Mouse (Mus musculus) embryonic facial prominence, embryonic 14.5 days (tissue): ENCODE measurements around the gene Ap3d1. TPM values are rescaled to one million over a fixed set of nuclear protein-coding genes. Genes with fewer than 3 reads are reported as not detected.
A peak's percentile ranks its signal among the peaks of the same experiment; 100 is the strongest.

Experiments
- ATAC-seq: fragments of 200-750 bp; cut with Nextera tagmentation; 2 replicates; pipeline ENCODE4 v1.8.0; 2017; ENCODE audit warnings: low read depth, moderate number of reproducible peaks, moderate TSS enrichment
- DNase-seq: peaks from one replicate; pipeline ENCODE4 v3.0.0-alpha.2; 2015; ENCODE audit warnings: low spot score
- H3K27ac ChIP-seq: fragments of 300-500 bp; sonication (generic); replicated peaks from 2 replicates; pipeline ENCODE4 v1.5.1; 2014; ENCODE audit warnings: low read depth, mild to moderate bottlenecking, low read length, moderate library complexity
- H3K27me3 ChIP-seq: fragments of 300-500 bp; sonication (generic); replicated peaks from 2 replicates; pipeline ENCODE4 v1.6.1; 2014; ENCODE audit warnings: low read length; ENCODE audit not compliant: control insufficient read depth, insufficient read depth
- H3K36me3 ChIP-seq: fragments of 300-500 bp; sonication (generic); 2 replicates; pipeline ENCODE4 v1.6.1; 2014; ENCODE audit warnings: low read length, mixed read lengths; ENCODE audit not compliant: control insufficient read depth, insufficient read depth
- H3K4me1 ChIP-seq: fragments of 300-500 bp; sonication (generic); 2 replicates; pipeline ENCODE4 v1.6.1; 2014; ENCODE audit warnings: antibody characterized with exemption, low read length; ENCODE audit not compliant: control insufficient read depth, insufficient read depth
- H3K4me2 ChIP-seq: fragments of 300-500 bp; sonication (generic); 2 replicates; pipeline ENCODE4 v1.6.1; 2014; ENCODE audit warnings: low read depth, mild to moderate bottlenecking, low read length, moderate library complexity, mixed read lengths
- H3K4me3 ChIP-seq: fragments of 300-500 bp; sonication (generic); 2 replicates; pipeline ENCODE4 v1.5.1; 2014; ENCODE audit warnings: low read depth, mild to moderate bottlenecking, low read length
- H3K9ac ChIP-seq: fragments of 300-500 bp; sonication (generic); 2 replicates; pipeline ENCODE4 v1.6.1; 2014; ENCODE audit warnings: low read depth, mild to moderate bottlenecking, low read length, moderate library complexity, mixed read lengths
- H3K9me3 ChIP-seq: fragments of 300-500 bp; sonication (generic); 2 replicates; pipeline ENCODE4 v1.6.1; 2016; ENCODE audit warnings: low read length; ENCODE audit not compliant: control insufficient read depth
- WGBS: fragments of 180-500 bp; shearing (Covaris S2); extraction: QIAGEN DNeasy Blood & Tissue Kit; methylation state at CpG from one replicate; pipeline ENCODE4 v1.1.7; 2014; 5-methylcytosine and 5-hydroxymethylcytosine counted together
- polyA plus RNA-seq: library from polyadenylated mRNA; unstranded; fragments of >200 nt; fragmentation: Nextera tagmentation; extraction: Ambion mirVana; gene quantifications from 2 replicates; pipeline ENCODE4 v1.2.1, GENCODE M21; 2014

Ap3d1 gene
- polyA plus RNA-seq, 1 experiment from 2014 or later, result 67.6 TPM

DNA sequence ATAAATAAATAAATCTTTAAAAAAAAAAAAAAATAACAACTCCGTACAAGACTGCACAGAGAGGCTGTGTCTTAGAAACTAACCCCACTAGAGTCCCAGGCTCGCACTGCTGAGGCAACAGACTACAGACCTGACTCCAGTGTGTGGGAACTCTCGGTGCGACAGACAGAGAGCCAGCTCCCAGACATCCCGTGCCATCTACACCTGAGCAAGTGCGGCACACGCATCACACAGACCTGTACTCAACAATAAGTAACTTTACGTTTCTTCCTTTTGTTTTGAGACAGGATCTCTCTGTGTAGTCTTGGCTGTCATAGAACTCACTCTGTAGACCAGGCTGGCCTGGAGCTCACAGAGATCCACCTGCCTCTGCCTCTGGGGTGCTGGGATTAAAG is 44.7 kb downstream of the Ap3d1 start:
- ATAC-seq, result no peak
- 91% methylated on average over 8 of the region's 8 CpGs for WGBS

DNA sequence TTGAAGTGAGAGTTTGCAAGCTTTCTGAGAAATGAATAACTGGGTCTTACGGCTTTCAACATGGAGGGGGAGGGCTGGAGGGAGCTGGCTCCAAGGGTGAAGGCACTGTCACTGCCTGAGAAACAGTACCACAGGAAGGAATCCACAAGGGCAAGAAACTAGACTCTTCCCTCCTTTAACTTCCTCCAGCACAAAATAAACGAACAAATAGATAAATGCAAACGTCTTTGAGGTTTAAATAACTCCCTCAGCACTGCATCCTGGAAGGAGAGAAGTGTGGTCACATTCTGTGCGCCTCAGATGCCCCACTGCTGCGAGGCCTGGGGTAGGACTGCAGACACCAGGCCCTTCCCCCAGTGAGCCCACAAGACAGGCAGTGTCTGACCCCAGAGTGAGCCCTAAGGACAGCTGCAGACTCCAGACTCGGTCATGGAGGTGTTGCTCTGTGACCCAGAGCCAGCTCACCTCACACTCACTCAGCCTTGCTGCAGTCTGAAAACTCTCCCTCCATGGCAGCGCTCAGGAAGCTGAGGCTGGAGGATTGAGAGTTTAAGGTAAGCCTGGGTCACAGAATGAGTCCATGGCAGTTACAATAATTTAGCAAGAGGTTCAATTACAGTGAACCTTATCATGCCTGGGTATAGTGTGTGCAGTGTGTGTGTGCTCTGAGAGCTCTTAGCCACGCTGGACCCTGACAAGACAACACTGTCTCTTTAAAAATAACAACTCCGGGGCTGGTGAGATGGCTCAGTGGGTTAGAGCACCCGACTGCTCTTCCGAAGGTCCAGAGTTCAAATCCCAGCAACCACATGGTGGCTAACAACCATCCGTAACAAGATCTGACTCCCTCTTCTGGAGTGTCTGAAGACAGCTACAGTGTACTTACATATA is 45.3 kb downstream of the Ap3d1 start:
- H3K4me1 ChIP-seq, result peaks cover 10% of the 10 kb centered on the region
- H3K27ac ChIP-seq, result peak overlapping the region; percentile 50
- H3K9ac ChIP-seq, result no peak overlapping the region
- H3K9me3 ChIP-seq, result no peaks in the 10 kb centered on the region
- no peak for ATAC-seq
- no peak for DNase-seq
- no peaks in the 10 kb centered on the region for H3K27me3 ChIP-seq
- WGBS, result 64% methylated on average over 11 of the region's 12 CpGs
- H3K36me3 ChIP-seq, result peaks cover 26% of the 10 kb centered on the region
- H3K4me3 ChIP-seq, result no peak overlapping the region
- no peak overlapping the region; the same call in 1 of the 2 replicates for H3K4me2 ChIP-seq

More for the DNA sequence above, 44.7 kb downstream of the Ap3d1 start:
- H3K27me3 ChIP-seq, result no peaks in the 10 kb centered on the region
- no peak overlapping the region for H3K4me3 ChIP-seq
- peak overlapping the region; percentile 19; the same call in 1 of the 2 replicates for H3K9ac ChIP-seq
- DNase-seq, result no peak
- peaks cover 10% of the 10 kb centered on the region for H3K4me1 ChIP-seq
- H3K4me2 ChIP-seq, result no peak overlapping the region
- H3K36me3 ChIP-seq, result peaks cover 25% of the 10 kb centered on the region
- no peak overlapping the region for H3K27ac ChIP-seq
- H3K9me3 ChIP-seq, result no peaks in the 10 kb centered on the region

DNA sequence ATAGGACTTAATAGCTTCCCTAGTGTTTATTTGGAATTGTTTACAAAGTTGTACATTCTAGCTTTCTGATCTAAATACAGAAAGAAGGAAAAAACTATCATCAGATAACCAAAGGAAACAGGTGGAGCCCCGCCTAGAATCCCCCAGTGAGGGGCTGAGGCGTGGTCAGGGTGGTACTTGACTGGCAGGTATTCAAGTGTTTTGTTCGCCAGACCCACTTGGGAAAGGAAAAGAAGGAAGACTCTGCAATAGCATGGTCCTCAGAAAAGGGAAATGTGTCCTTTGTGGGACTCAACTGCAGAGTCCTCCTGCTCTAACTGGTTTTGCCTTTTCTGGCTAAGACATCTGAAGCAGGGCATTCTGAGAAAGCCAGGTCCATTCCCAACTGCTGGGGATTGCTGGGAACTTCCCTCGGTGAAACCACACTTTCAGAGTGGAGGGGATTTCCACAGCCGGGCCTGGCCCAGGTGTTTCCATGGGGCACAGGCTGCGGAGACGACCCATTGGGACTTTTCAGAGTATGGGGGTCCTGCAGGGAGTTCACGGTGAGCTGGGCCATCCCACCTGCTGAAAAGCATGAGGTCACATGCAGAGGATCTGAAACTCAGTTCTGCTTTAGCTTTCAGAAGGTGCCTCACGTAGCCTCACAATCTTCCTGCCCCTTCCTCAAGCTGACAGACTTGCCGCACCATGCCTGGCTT is 46.1 kb downstream of the Ap3d1 start:
- H3K9me3 ChIP-seq, result no peaks in the 10 kb centered on the region
- no peak overlapping the region for H3K4me3 ChIP-seq
- H3K36me3 ChIP-seq, result peaks cover 34% of the 10 kb centered on the region
- peak overlapping the region; percentile 50 for H3K27ac ChIP-seq
- ATAC-seq, result no peak
- no peak for DNase-seq
- no peak overlapping the region for H3K4me2 ChIP-seq
- H3K27me3 ChIP-seq, result no peaks in the 10 kb centered on the region
- H3K4me1 ChIP-seq, result peaks cover 10% of the 10 kb centered on the region
- WGBS, result 60% methylated on average over 10 of the region's 10 CpGs
- H3K9ac ChIP-seq, result 0 out of 2 replicates have a peak overlapping the region, but pooled peaks have one; percentile 26

DNA sequence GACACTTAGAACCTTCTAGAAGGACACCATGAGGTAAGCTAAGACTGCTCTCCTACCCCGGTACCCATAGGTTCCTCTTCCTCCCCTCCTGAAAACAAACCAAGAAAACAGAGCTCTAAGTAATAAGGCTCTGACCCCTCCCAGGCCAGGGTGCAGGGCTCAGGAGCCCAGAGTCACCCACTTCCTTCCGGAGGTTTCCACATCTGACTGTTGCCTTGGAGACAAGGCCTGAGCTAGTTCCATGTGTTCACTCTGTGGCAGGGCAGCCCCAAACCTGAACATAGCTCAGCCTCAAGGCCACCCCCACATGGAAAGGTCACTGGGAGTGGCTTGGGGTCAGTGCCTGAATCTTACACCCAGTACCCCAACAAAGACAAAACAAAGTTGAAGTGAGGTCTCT is 46.9 kb downstream of the Ap3d1 start:
- Histone ChIP-seq H3K36me3 (peaks cover 42% of the 10 kb centered on the region), H3K4me1 (peaks cover 4% of the 10 kb centered on the region), H3K4me2 (no peak overlapping the region; the same call in 1 of the 2 replicates), H3K9ac (no peak overlapping the region), H3K27me3 (no peaks in the 10 kb centered on the region), H3K4me3 (no peak overlapping the region), H3K27ac (no peak overlapping the region), H3K9me3 (no peaks in the 10 kb centered on the region)
- ATAC-seq (no peak), DNase-seq (no peak)
- 74% methylated on average over 2 of the region's 2 CpGs for WGBS

DNA sequence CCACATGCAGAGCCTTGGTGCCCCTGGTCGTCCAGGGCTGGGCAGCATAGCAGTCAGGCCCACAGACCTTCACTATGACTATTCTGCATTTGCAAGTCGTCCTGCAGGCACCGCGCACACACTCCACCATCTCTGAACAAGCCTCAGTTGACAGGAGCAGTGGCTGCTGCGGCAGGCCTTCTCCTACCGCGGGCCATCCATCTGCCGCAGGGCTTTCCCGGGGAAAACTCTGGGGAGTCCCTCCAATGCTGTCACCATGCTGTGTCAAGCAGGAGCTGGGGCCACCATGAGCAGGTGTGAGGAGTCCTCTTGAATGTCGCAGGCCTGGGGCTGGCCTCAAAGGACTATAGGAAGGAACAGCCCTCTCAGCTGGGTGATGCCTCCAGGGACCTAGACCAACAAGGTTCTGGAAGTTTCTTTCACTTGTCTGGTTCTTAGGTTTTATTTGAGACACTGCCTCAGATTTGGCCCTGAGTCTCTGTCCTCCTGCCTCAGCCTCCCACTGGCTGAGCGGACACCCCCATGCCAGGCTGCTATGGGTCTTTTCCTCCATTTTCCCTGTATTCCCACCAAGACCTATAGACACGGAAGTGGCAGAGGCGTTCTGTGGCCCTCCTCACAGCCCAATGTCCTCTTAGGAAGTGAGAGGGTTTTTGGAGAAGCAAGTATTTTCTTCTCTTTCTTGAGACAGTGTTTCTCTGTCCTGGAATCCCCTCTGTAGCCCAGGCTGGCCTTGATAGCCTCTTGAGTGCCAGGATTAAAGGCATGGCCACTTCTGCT is 47.7 kb downstream of the Ap3d1 start:
- no peaks in the 10 kb centered on the region for H3K27me3 ChIP-seq
- ATAC-seq (no peak), DNase-seq (no peak)
- 90% methylated on average over 13 of the region's 13 CpGs for WGBS
- H3K9me3 ChIP-seq, result no peaks in the 10 kb centered on the region
- H3K27ac ChIP-seq, result no peak overlapping the region
- H3K9ac ChIP-seq, result no peak overlapping the region
- H3K4me3 ChIP-seq, result no peak overlapping the region
- H3K4me2 ChIP-seq, result no peak overlapping the region
- peaks cover 50% of the 10 kb centered on the region for H3K36me3 ChIP-seq
- no peaks in the 10 kb centered on the region for H3K4me1 ChIP-seq

DNA sequence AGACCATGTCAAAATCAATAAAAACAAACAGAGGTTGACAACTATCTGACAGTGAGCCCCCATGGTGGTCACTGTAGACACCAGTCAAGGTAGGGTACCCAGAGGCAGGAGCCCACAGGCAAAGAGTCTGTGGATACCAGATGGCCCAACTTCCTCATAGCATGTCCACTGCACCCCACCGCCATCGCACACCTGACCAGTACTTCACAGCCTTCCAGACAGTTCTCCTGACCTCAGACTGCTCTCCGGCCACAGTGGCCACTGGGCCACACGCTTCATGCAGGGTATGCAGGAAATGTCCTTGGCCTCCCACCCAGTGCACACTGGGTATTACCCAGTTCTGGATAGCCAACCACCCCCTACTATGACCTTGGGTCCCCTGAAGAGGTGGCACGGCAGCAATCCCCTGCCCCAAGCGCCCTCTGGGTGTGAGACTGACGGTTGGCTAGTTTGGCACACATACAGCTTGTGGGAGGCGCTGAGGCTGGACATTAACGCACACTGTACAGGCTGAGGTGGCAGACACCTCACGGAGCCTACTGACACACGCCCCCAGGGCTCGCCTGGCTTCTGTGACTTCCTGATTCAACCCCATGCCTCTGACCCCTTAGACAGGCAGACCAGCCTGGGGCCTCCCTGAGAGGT is 48.5 kb downstream of the Ap3d1 start:
- no peak overlapping the region for H3K4me2 ChIP-seq
- H3K27ac ChIP-seq, result no peak overlapping the region
- no peaks in the 10 kb centered on the region for H3K4me1 ChIP-seq
- H3K27me3 ChIP-seq, result no peaks in the 10 kb centered on the region
- WGBS, result 91% methylated on average over 9 of the region's 12 CpGs
- ATAC-seq, result no peak
- H3K9me3 ChIP-seq, result no peaks in the 10 kb centered on the region
- H3K9ac ChIP-seq, result peak overlapping the region; percentile 25; the same call in 1 of the 2 replicates
- H3K36me3 ChIP-seq, result peaks cover 58% of the 10 kb centered on the region
- DNase-seq, result no peak
- H3K4me3 ChIP-seq, result no peak overlapping the region

DNA sequence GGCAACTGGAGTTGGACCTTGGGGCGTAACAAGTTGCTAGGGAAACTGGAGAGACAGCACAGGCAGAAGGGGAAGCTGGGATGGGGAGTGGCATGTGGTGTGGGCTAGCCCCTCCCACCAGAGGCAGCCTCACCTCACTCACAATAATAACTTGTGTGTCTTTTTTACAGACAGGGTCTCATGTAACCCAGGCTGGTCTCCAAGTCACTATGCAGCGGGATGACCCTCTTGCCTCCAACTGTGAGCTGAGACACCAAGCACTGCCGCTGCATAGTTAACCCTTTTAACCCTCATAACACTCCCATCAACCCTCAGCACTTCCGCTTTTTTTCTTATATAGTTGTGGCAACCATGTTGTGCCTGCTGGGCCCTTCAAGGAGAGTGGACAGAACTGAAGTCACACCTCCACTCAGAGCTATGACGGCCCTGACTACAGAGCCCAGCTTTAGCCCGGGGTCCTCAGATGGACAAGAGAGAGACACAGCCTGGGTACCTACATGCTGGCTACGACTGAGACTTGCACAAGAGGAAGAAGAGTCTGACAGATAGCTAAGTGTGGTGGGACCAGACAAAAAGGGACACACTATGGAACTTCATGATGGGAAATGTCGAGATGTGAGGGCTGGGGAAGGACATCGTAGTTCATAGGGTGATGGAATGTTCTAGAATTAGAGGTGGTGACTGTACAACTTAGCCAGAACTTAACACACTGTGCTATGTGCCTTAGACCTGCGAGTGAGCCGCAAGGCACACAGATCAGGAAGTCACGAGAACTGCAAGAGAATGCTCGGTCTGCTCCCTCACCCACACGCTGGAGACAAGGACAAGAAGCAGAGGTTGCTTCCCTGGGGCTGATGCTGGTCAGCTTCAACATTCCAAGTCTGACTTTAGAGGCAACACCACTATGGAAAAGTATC is 49.6 kb downstream of the Ap3d1 start:
- Histone ChIP-seq H3K27ac (no peak overlapping the region), H3K4me2 (no peak overlapping the region), H3K36me3 (peaks cover 53% of the 10 kb centered on the region), H3K4me3 (no peak overlapping the region), H3K9ac (0 out of 2 replicates have a peak overlapping the region, but pooled peaks have one; percentile 22), H3K4me1 (no peaks in the 10 kb centered on the region), H3K27me3 (no peaks in the 10 kb centered on the region), H3K9me3 (no peaks in the 10 kb centered on the region)
- DNase-seq (no peak), ATAC-seq (no peak)
- 81% methylated on average over 14 of the region's 14 CpGs for WGBS
